Mouse (Mus musculus) lung, postnatal 0 days (tissue): Measurements from ENCODE around the gene Fam3c. TPM values are rescaled to one million over a fixed set of nuclear protein-coding genes. Genes with fewer than 3 reads are reported as not detected.
"Not testable (repeated sequence)": the region's sequence is repeated elsewhere in the genome, so short reads cannot be mapped to it uniquely, and the experiment has no call there.

Source experiments
- ATAC-seq: fragments of 200-750 bp; cut with Nextera tagmentation; 2 replicates; pipeline ENCODE4 v1.8.0; 2017; ENCODE audit warnings: moderate library complexity
- DNase-seq: peaks from one replicate; pipeline ENCODE4 v3.0.0-alpha.2; 2016; ENCODE audit warnings: low spot score
- H3K27ac ChIP-seq: fragments of 300-500 bp; sonication (generic); 2 replicates; pipeline ENCODE4 v1.5.1; 2014; ENCODE audit warnings: antibody characterized with exemption, mild to moderate bottlenecking, low read length, mixed read lengths
- H3K27me3 ChIP-seq: fragments of 300-500 bp; sonication (generic); replicated peaks from 2 replicates; pipeline ENCODE4 v1.6.1; 2014; ENCODE audit warnings: low read length, mixed read lengths; ENCODE audit not compliant: insufficient read depth
- H3K36me3 ChIP-seq: fragments of 300-500 bp; sonication (generic); 2 replicates; pipeline ENCODE4 v1.6.1; 2014; ENCODE audit warnings: low read length, mixed read lengths; ENCODE audit not compliant: insufficient read depth
- H3K4me1 ChIP-seq: fragments of 300-500 bp; sonication (generic); 2 replicates; pipeline ENCODE4 v1.6.1; 2014; ENCODE audit warnings: antibody characterized with exemption, low read depth, low read length, mixed read lengths; ENCODE audit not compliant: insufficient read depth
- H3K4me2 ChIP-seq: fragments of 300-500 bp; sonication (generic); replicated peaks from 2 replicates; pipeline ENCODE4 v1.6.1; 2014; ENCODE audit warnings: low read depth, mild to moderate bottlenecking, low read length, moderate library complexity, mixed read lengths
- H3K4me3 ChIP-seq: fragments of 300-500 bp; sonication (generic); 2 replicates; pipeline ENCODE4 v1.5.1; 2014; ENCODE audit warnings: low read depth, low read length
- H3K9ac ChIP-seq: fragments of 300-500 bp; sonication (generic); replicated peaks from 2 replicates; pipeline ENCODE4 v1.6.1; 2014; ENCODE audit warnings: low read depth, mild to moderate bottlenecking
- H3K9me3 ChIP-seq: fragments of 300-500 bp; sonication (generic); 2 replicates; pipeline ENCODE4 v1.6.1; 2016; ENCODE audit warnings: low read length, mixed read lengths
- CTCF ChIP-seq: IDR thresholded peaks from 2 replicates; pipeline ENCODE4 v1.5.1; 2016; ENCODE audit warnings: antibody characterized with exemption, mild to moderate bottlenecking
- EP300 ChIP-seq: IDR thresholded peaks from 2 replicates; pipeline ENCODE4 v1.6.1; 2016; ENCODE audit warnings: antibody characterized with exemption, mild to moderate bottlenecking, control low read depth
- WGBS: fragments of 180-500 bp; shearing (Covaris S2); extraction: QIAGEN DNeasy Blood & Tissue Kit; methylation state at CpG from one replicate; pipeline ENCODE4 v1.1.7; 2014; 5-methylcytosine and 5-hydroxymethylcytosine counted together
- polyA plus RNA-seq: library from polyadenylated mRNA; unstranded; fragments of >200 nt; fragmentation: Nextera tagmentation; extraction: Ambion mirVana; gene quantifications from 2 replicates; pipeline ENCODE4 v1.2.1, GENCODE M21; 2015

Gene Fam3c
- polyA plus RNA-seq, 1 experiment from 2014 or later: 66.9 TPM

DNA sequence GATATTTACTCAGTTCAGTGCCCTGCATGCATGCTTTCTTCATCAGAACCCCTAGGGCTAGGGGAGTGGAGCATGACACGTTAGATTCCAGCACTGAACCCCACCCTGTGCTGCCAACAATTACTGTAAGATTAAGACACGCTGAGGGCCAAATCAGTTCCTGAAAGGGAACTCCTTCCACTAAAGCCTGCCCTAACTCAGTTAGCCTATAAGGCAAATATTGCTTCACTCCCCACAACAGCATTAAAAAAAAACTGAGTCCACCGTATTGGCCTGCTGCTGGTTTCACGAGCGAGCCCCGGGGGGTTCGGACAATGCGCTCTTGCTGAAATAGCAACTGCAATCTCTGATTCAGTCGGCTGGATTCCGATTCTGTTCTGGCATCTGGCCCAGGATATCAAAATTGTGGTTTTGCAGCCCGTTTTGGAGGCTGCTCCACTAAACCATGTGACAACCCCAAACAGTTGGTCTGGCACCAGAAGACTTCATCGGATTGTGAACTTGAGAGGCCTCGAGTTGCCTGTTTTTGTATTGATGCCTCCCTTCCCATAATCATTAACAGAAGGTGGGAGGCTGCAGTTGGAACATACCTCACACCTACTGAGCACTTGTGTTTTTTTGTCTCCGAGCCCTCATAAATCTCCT is 75.7 kb downstream of the Fam3c start:
- ATAC-seq: peak; percentile 46
- Histone ChIP-seq H3K4me1 (no peaks in the 10 kb centered on the region; the same call in 1 of the 2 replicates), H3K9ac (no peak overlapping the region), H3K4me3 (no peak overlapping the region), H3K4me2 (no peak overlapping the region), H3K27ac (no peak overlapping the region), H3K27me3 (no peaks in the 10 kb centered on the region; the same call in 1 of the 2 replicates), H3K36me3 (no peaks in the 10 kb centered on the region), H3K9me3 (no peaks in the 10 kb centered on the region)
- peak; percentile 64 for DNase-seq
- 35% methylated on average over 14 of the region's 14 CpGs for WGBS
- no peak for TF ChIP-seq EP300
- TF ChIP-seq CTCF: no peak

DNA sequence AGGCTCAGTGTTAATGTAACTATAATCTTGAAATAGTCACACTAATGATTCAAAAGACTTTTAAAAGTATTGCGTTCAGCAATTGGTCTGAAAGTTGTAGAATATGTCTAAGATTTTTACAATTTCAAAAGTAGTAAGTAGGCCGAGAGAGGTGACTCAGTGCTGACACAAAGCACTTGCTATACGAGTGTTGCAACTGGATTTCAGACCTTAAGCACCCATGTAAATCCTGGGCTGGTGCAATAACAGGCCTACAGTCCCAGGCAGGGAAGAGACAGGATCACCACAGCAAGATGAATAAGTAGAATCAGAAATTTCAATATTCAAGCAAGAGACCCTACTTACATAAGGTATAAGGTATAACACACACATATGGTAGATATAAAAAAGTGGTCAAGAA is 78.1 kb downstream of the Fam3c start:
- no peak overlapping the region for H3K9ac ChIP-seq
- H3K27me3 ChIP-seq: no peaks in the 10 kb centered on the region
- ATAC-seq: no peak
- H3K27ac ChIP-seq: no peak overlapping the region
- DNase-seq: no peak
- 70% methylated on average over 3 of the region's 3 CpGs for WGBS
- H3K36me3 ChIP-seq: no peaks in the 10 kb centered on the region
- no peak for TF ChIP-seq CTCF
- TF ChIP-seq EP300: no peak
- H3K9me3 ChIP-seq: no peaks in the 10 kb centered on the region
- H3K4me1 ChIP-seq: no peaks in the 10 kb centered on the region; the same call in 1 of the 2 replicates
- no peak overlapping the region for H3K4me3 ChIP-seq
- H3K4me2 ChIP-seq: no peak overlapping the region

DNA sequence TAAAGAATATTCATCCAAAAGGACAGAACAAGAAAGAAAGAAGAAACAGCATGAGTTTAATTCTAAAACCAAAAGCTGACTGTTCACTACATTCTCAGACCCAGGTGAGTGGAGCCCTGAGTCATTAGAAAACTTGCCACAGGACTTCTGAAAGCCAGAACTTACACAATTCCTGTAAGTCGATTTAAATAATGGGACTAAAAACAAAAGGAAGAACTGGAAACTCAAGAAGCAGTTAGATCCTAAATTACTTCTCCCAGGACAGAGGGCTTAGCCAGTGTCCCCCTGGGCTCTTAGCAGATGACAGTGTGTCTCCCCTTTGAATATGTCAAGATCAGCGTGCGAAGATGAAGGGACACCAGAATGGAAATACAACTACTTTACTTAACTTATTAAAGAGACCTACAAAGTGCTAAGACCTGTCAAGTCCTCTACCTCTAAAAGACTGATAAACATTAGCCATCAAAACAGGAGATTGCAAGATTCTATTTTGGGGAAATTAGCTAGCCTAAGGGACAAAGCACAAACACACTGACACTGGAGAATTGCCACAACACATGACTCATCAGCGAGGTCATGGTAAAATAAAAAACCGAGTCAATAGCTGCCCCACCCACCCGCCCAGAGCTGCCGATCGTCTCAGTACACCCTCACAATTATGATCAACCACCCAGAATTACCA is 86.1 kb downstream of the Fam3c start:
- no peak for TF ChIP-seq EP300
- no peak for TF ChIP-seq CTCF
- Histone ChIP-seq H3K36me3 (no peaks in the 10 kb centered on the region), H3K9ac (no peak overlapping the region), H3K4me3 (no peak overlapping the region), H3K9me3 (no peaks in the 10 kb centered on the region), H3K4me2 (no peak overlapping the region), H3K27me3 (no peaks in the 10 kb centered on the region), H3K4me1 (no peaks in the 10 kb centered on the region), H3K27ac (no peak overlapping the region)
- 63% methylated on average over 8 of the region's 8 CpGs for WGBS
- no peak for DNase-seq
- no peak for ATAC-seq

DNA sequence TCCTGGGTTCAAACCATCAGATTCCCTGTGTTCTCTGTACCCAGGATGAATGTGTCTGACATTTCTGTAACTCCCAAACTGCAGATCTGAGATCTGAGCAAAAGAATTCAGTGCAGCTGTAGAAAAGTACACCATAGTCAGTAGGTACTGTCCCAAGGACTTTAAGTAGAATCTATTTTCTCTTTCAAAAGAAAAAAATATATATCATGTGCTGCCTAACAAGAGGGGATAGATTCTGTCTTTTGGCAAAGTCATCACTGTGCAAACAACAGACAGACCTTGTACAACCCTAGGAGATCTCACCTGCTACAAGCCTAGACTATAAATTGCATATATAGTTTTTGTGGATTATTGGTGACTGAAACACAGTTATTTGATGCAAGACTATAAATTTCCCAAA is 87.4 kb downstream of the Fam3c start:
- Histone ChIP-seq H3K9ac (no peak overlapping the region), H3K36me3 (no peaks in the 10 kb centered on the region), H3K4me2 (no peak overlapping the region), H3K27me3 (no peaks in the 10 kb centered on the region), H3K27ac (no peak overlapping the region), H3K4me1 (no peaks in the 10 kb centered on the region), H3K4me3 (no peak overlapping the region), H3K9me3 (no peaks in the 10 kb centered on the region)
- ATAC-seq (no peak), DNase-seq (no peak)
- TF ChIP-seq EP300 (no peak), CTCF (no peak)

DNA sequence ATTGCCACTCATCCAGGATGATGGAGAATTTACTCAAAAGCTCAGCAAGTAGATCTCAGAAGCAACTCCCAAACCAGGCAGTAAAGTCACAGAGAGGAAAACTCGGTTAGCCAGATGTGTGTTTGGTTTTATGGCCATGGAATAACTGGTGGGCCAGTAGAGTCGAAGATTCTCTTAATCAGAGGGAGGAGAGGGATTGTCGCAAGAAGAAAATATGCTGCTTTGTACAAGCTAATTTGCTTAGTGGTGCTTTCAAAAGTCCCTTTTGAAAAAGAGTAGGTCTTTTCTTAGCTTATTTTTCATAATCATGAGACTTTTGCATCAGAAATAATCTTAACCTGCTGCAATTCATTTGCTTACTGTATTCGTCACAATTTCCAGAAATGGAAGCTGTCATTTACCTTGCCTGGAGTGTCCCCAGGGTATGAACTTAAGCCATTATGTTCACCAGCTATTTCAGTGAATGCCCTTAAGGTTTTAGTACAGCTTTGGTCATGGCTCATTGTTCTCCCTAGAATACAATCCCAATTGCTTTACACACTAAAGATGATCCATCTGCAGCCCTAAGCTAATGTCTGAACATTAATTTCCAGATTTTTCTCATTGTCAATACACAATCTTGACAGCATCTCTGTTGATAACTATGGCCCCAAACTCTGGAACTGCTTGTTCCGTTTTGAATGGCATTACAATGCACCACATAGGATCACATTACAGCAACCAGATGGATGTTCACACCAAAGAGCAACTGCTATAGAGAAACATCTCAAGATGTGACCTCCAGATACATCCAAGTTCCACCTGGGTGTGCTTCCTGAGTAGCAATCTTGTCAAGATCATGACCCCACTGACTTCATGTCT is 88.0 kb downstream of the Fam3c start:
- Histone ChIP-seq H3K9me3 (no peaks in the 10 kb centered on the region), H3K27ac (no peak overlapping the region), H3K4me1 (no peaks in the 10 kb centered on the region), H3K4me3 (no peak overlapping the region), H3K27me3 (no peaks in the 10 kb centered on the region), H3K36me3 (no peaks in the 10 kb centered on the region), H3K4me2 (no peak overlapping the region), H3K9ac (no peak overlapping the region)
- WGBS: 70% methylated on average over 5 of the region's 5 CpGs
- no peak for DNase-seq
- ATAC-seq: no peak
- no peak for TF ChIP-seq CTCF

DNA sequence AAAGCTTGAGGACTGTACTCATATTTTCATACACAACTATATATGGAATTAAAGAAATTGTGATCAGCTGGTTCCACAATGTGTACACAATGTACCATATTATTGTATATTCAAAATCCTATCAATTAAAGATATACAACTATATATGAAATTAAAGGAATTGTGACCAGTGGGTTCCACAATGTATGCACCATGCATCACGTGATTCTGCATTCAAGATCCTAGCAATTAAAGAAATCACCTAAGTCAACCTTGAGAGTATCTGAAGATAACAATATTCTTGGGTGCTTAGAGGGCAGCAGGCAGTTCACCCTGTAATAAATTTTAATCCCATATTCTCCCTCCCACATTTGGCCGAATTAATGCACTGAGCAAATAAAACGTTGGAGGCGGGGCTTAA is 90.0 kb downstream of the Fam3c start:
- no peak overlapping the region for H3K4me3 ChIP-seq
- H3K9ac ChIP-seq: no peak overlapping the region
- H3K9me3 ChIP-seq: no peaks in the 10 kb centered on the region
- no peaks in the 10 kb centered on the region for H3K4me1 ChIP-seq
- no peaks in the 10 kb centered on the region for H3K27me3 ChIP-seq
- H3K36me3 ChIP-seq: no peaks in the 10 kb centered on the region
- TF ChIP-seq EP300 (no peak), CTCF (no peak)
- ATAC-seq (no peak), DNase-seq (no peak)
- H3K4me2 ChIP-seq: no peak overlapping the region
- WGBS: 78% methylated on average over 4 of the region's 4 CpGs
- no peak overlapping the region for H3K27ac ChIP-seq

DNA sequence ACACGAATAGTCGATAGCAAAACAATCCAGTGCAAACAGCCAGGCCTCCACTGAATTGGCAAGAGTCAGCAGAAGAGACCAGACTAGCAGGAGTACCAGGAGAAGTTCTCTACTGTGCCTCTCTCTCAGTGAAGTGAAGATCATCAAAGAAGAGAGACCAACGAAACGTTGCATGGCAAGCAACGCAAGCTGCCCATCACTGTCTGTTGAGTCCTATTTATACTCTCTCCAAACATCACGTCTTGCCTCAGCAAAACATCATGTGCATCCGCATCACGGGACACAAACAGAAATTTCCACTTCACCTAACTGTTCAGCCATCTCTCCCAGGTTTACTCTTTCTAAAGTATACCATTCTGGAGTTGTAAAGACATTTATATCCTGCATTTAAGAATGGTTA is 91.9 kb downstream of the Fam3c start:
- DNase-seq: not testable (repeated sequence)
- 80% methylated on average over 8 of the region's 8 CpGs for WGBS

More for the DNA sequence above, 91.9 kb downstream of the Fam3c start:
- not testable (repeated sequence) for H3K9ac ChIP-seq, H3K9me3 ChIP-seq, H3K36me3 ChIP-seq, ATAC-seq, H3K4me2 ChIP-seq, H3K4me3 ChIP-seq, H3K4me1 ChIP-seq, H3K27me3 ChIP-seq, H3K27ac ChIP-seq
